Mouse (Mus musculus): ENCODE measurements around the gene Aqr.

Aqr gene

DNA sequence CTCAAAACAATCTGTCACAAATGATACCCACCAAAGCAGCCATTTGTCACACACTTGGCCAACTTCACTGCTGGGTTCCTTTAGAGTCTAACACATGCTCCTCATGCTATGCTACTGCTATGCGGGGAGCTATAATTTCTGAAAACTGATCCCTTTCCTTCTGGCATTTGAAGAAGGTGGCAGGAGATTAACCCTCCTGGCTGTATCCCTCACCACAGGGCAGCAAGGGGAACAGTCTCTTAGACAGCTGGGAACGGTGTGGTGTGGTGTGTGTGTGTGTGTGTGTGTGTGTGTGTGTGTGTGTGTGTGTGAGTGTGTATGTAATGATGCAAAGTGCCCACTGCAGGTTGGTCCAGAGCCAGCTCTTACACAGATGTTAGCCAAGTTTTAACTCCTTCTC, 51.0 kb downstream of the Aqr start:
- no peak for DNase-seq

- no peak for DNase-seq
Observed at GRCm38 (mm10) chr2:114133355-114133754, 53.5 kb downstream of the Aqr start.

DNA sequence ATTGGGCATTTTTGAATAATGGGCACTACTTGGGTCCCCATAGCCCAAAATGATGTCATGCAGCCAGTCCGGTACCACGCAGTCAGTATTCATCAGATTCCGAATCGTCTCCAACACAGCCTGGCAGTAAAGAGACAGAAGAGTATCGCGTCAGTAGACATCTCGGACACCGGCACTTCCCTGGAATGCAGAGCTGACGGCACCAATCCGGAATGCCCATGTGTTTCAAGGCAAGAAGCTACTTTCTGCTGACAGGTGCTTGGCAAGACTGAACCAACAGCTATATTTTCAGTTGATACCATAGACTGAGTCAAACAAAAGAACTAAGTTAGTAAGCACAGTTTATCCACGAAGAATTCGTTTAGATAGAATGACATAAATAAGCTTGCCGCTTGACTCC, 56.2 kb downstream of the Aqr start:
- no peak for DNase-seq

DNA sequence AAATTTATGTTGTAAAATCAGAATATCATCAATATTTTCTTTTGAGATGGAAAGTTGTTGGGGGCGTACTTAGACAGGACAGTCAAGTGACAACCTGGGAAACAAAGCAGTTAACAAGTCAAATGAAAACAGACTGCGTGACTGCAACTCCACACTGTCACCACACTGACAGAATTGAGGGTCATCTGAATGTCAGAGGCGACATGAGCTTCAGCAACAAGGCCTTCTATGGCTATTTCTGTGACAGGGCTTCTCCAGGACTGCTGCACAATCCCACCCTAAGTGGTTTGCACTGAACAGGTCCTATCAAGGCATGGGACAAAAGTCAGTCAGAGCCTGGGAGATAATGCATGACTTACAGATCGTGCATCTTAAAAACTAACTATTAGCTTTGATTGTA, 63.5 kb downstream of the Aqr start:
- DNase-seq, result no peak

DNA sequence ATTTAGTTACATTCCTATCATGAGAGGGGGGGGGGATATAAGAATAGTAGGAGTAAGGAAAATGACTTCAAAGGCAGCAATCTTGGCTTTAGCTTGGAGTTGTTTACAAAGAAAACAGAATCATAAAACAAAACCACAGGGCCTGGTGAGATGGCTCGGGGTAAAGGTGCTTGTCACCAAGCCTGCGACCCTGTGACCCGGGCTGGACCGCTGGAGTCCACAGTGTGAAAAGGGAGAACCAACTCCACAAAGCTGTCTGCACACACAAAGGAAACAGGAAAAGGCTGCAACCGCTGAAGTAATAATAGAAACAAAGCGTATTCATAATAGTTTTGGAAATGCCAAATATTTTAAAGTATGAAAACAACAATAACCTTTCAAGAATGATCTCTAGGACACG, 67.4 kb downstream of the Aqr start:
- no peak for DNase-seq

DNA sequence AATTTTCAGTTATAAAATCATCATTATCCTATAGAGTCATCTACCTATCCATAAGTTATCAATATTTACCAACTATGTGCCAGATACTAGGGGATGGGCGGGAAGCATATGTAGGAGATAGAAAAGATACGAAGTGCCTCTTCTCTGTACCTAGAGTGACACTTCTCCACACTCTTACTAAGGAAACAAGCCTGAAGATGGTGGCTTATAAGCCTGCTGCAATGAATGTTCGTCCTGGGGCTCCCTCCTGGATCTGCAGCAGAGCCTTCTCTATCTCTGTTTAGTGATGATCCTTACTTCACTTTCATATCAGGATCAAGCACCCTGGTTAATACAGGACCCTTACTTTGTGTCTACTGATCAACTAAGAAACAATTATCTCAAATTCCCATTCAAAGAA, 69.2 kb downstream of the Aqr start:
- DNase-seq, result no peak

DNA sequence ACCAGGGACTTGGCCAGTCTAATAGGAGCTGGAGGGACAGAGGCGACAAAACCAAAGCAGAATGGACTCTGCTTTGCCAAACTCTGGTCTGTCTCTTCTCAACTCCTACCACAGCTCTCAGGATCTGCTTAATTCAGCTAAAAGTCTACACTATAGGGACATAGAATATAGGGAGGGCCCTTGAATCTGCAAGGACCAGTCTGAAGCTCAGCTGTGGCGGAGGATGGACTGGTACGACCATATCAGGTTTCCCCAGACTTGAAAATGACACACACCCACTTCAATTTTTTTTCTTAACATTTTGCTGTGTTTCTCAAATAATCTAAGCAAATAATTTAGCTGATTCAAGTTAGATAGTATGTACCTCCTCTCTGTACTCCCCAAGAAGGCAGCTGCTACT, 69.6 kb downstream of the Aqr start:
- DNase-seq, result no peak

GRCm38 (mm10) chr2:114115563-114115962, 71.3 kb downstream of the Aqr start:
- DNase-seq, result no peak

DNA sequence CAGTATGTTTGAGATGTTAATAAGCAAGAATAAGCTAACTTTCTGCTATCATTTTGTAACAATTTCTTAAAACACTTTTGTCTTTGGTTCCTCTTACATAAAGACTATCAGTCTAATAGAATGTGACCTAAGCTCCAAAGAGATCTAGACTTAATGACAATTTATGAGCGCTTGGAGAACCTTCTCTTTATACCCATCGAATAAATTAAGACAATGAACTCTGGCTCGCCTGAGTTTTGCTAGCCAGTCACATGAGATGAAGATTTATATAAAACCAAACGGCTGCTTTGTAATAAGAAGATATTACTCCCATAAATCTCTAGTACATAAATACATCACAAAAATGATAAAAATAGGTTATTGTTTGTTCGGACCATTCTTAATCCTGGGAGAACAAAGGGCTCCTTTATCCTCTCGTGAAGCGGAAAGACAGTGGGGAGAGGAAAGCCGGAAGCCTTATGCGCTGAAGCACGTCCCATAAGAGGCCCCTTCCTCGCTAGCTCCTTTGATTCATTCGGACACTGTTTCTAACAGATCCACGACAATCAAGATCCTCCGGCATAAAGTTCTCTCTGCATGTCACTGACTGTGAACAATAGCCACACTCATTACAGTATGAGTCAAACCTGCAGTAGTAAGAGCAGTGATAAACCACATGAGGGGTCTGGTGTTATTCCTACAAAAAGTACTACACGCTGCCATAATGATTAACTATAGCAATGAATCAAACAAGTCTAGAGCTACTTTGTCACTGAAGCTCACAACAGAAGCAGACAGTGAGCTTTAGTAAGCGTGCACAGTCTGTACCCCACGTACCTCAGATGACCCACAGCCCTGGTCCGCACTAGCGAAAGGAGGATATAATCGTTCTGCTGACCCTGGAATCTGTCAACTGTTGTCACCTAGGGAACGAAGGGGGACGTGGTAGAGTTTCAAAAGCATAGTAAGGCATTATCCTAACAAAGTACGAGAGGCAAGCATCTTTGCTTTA, 79.2 kb downstream of the Aqr start:
- DNase-seq, result no peak

DNA sequence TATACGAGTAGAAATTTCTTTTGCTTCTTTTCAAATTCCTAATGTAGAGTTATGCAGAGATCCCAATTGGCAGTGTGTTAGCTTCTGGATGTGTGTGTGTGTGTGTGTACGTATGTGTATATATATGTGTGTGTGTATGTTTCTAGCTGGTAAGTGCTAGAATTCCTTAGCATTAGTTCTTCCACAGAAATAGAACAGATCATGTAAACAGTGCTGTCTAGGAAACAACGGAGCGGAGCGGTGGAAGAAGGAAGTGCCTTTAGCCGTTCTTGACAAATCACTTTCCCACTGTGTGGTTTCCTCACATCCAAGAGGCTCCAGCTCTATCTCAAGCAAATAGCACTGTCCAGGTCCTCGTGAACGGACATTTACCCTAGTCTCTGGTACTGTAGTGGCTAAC, 80.4 kb downstream of the Aqr start:
- DNase-seq, result no peak

DNA sequence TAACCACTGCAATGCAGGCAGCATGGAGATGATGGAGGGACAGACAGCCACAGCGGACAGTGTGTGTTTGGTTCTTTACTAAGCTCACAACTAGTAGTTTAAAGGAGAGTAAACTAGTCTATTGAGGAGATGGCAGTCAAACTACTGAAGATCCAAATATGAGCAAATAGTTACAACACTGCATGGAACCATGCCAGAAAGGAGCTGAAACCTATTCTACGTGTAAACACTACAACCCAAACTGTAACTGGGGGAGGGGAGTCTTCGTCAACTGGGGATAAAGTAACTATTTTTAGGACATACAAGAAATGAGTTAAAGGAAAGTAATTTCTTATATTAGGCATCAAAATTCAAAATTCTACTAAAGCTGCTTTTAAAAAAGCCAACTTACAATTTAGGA, 84.4 kb downstream of the Aqr start:
- DNase-seq, result no peak

DNA sequence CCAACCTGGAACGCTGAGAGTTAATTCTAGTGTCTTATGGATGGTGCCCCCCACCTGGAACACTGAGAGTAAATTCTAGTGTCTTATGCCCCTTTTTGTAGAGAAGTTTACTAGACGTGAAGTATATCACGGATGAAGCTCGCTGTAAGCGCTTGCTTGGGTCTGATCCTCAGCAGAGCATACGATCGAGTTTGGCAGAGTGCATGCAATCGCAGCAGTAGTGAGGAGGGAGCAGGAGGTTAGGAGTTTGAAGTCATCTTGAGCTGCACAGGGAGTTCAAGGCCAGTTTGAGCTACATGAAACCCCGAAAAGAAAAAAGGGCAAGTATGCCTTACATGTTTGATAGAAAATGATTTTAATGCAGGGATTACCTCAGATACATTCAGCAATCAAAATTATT, 86.0 kb downstream of the Aqr start:
- DNase-seq, result no peak

- DNase-seq, result no peak
Observed at GRCm38 (mm10) chr2:114099816-114100215, 87.0 kb downstream of the Aqr start.

DNA sequence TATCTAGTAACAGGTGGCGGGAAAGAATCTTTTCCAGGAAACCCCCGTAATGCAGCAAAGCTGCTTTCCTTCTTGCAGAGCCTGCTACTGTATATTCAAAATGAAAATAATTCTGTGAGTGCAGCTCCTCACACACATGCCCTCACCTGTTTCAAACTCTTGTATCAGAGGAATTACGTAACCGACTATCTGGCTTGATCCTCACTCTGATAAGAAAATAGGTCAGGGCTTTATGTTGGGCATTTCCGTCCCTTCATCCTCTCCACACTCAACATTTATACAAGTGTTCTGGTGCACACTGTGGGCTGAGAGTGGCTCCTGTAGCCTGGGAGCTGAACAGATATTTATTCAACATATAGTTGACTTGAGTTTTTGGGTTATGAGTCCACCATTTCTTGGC, 87.7 kb downstream of the Aqr start:
- DNase-seq, result no peak

- no peak for DNase-seq
Observed at GRCm38 (mm10) chr2:114097627-114098026, 89.2 kb downstream of the Aqr start.

DNA sequence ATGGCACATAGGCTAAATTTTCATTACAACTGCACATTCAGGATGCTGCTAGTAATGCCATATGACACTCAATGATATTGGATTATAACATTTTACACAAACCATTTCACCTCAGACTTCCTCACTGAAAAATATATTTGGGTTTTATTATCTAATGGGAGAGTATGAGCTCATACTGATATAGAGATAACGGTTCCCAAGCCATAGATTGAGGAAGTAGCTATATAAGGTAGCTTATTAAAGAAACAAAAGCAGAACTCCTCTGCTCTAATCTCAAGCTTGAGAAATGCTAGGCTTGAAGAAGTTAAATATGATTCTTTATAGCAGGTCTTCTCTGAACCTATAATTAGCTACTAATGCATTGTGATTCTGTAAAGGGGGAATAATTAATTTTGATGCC, 90.3 kb downstream of the Aqr start:
- no peak for DNase-seq

DNA sequence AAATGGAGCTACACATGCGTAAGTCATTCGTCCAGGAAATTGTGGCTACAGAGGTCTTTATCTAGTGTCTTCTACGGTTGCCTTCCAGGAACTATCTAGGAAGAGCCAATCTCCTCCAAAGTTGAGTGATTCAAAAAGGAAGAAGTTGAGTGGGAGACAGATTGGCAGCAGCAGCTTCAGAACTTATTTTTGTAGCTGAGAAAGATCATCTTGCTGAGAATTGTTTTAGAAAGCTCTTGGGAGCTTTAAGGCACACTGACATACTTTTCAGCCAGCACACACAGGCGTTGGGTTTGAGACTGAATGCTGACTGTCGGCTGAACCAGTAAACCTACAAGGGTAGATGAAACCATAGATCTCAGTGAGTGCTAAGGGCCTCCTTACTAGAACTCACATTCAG, 91.5 kb downstream of the Aqr start:
- no peak for DNase-seq

DNA sequence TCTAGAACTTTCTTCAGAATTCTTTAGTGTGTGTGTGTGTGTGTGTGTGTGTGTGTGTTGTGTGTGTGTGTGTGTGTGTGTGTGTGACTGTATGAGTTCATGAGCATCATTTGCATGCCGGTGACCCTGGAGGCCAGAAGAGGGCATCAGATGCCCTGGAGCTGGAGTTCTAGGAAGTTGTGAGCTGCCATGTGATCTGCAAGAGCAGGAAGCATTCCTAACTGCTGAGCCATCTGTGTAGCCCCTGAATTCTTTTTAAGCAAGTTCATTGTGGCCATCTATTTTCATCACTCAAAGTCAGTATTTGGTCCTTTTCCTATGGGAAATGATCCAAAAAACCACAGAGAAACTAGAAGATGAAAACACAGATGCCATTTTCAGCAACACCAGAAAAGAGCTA, 92.1 kb downstream of the Aqr start:
- DNase-seq, result no peak

GRCm38 (mm10) chr2:114093577-114093976, 93.2 kb downstream of the Aqr start:
- DNase-seq, result no peak

DNA sequence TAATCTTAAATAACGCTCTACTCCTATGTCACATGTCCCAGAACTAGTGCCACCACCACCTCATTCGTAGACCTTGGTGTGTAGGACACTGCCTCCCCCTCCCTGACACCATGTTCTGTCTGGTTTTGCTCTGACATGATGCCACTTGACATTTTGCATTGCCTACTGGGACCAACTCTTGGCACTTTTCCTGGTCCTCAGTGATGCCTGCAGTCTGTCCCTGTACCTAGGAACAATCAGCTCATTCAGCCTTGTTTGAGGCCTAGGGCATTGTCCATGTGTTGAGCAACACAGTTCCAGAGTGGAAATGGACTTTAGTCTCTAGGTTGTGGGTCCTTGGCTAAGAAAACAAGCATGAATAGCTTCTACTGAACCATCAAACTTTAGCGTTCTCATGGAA, 97.0 kb downstream of the Aqr start:
- no peak for DNase-seq

- DNase-seq, result no peak
Observed at GRCm38 (mm10) chr2:114087271-114087670, 99.6 kb downstream of the Aqr start.

GRCm38 (mm10) chr2:114071876-114072275, 114.9 kb downstream of the Aqr start:
- DNase-seq, result no peak

DNA sequence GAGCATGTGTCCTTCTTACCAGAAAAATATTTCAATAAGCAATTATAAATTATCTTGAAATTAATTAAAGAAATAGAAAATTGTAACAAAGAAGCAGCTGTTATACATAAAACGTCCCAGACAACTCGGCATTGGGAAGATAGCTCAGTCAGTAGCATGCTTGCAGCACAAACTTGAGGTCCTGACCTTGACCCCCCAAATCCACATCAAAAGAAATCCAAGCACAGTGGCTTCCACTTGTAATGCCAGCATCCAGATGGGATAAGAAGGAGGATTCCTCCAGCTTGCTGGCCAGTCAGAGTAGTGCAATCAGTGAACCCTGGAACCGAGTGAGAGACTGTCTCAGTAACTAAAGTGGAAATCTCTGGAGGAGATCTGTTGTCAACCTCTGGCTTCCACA, 120.6 kb downstream of the Aqr start:
- DNase-seq, result no peak

DNA sequence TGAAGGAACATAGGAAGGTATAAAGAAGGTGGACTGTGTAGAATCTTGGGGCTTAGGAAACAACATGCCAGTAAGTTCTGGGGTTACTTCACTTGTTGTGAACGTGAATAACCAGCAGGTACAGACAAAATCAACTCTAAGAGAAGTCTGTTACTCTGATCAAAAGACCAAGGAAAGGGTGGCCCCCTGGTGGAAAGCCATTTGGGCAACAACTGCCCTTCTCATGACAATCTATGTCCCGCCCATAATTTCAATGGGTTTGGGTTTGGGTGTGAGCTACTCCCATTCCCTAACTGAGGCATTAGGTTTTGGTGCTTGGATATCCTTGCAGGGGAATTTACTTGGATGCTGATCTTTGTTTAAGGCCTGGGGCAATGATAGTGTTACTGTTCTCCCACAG, 122.8 kb downstream of the Aqr start:
- no peak for DNase-seq

DNA sequence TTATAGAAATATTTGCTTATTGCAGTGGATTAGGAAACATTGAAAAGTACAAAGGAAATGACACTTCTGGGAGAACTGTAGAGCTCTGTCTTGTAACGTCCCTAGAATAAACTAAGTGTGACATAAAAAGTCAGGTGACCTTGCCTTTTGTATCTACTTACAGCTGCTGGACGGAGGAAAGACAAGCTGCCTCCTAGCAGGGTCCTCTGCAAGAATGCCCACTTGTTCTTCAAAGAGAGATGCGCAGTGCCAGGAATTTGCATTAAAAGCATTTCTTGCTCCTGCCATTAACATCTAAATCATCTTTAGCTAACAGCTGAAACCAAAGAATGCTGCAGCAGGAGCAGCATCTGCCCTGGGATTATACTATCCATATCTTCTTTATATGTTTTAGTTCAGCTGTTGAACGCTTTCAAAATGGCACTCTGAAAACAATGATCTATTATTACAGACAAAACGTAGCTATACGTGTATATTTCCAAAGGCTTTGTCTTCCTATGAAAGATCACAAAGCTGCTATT, 126.7 kb downstream of the Aqr start:
- DNase-seq, result no peak

Measured in lung, postnatal 14 days (tissue).